Mouse (Mus musculus) left cerebral cortex, postnatal 25 days (tissue): ENCODE measurements around the gene Uggt1. TPM values are rescaled to one million over a fixed set of nuclear protein-coding genes. Genes with fewer than 3 reads are reported as not detected.

Experiments
- DNase-seq, 2 experiments: peaks; one replicate each; pipeline ENCODE4 v3.0.0; 2022; ENCODE audit warnings: low spot score in 2 of 2, mixed read lengths in 1 of 2
- intact Hi-C: fragments of 180-260 bp; cut with DNase I; formaldehyde crosslinking; loops from one replicate; pipeline ENCODE4 v1.15.1; 2025
- total RNA-seq, 2 experiments: library from RNA; stranded (reverse); gene quantifications; 2 replicates each; pipeline ENCODE4 v1.2.3; 2021

Gene Uggt1
- total RNA-seq, 2 experiments from 2014 or later, result 48.7 to 51.7 TPM

DNA sequence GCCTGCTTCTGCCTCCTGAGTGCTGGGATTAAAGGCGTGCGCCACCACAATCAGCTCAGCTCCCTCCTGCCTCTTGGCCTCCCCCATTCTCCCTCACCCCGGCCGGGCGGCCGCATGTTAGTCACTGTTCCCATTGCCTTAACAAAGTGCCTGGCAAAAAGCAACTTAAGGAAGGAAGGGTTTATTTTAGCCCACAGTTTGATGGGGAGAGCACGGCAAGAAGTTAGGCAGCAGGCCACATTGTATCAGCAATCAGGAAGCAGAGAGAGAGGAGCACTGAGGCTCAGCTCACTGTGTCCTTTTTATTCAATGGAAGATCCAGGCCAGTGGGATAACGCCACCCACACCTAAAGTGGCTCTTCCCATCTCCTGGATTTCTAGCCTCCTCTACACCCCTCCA, 114.6 kb downstream of the Uggt1 start:
- DNase-seq, result no peak
- intact Hi-C loops, result no loop called here

- intact Hi-C loops, result no loop called here
- no peak for DNase-seq
These were observed 115.4 kb downstream of the Uggt1 start for GRCm38 (mm10) chr1:36129126-36129525.

DNA sequence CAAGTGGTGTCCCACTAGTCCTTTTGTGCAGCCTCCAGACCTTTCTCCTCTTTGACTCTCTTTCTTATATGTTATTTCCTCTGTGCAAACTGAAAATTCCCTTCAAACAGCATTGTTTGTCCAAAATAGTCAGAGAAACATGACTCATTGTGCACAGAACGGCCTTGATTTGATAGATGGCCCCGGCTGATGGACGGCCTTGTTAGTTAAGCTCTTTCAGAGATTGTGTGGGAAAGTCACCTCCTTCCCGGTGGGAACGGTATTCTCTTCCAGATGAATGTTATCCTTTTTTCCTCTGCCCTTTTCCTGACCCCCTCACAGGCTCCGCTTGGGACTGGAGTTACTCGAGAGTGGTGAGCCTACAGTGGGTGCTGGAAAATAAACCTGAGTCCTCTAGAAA, 119.4 kb downstream of the Uggt1 start:
- intact Hi-C loops, result no loop called here
- no peak for DNase-seq

- intact Hi-C loops, result no loop called here
- DNase-seq, result no peak
These were observed 123.3 kb downstream of the Uggt1 start for GRCm38 (mm10) chr1:36121172-36121571.

DNA sequence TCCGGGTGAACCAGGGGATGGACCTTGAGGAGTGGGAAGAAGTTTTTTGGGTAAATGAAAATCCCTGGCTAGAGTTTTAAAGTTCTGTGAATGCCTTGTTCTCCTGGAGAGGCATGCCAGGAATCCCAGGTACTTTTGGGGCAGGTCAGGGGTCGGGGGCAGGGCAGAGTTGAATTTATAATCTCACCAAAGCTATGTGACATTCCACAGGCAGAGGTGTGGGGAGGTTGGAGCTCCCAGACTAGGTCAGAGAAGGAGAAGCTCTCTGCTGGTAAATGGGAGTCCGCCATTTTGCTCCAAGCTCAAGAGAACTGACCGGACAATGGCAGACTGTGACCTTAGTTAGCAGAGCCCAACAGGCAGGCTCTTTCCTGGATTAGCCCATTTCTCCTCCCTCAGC, 125.1 kb downstream of the Uggt1 start:
- intact Hi-C loops, result no loop called here
- DNase-seq, result no peak

DNA sequence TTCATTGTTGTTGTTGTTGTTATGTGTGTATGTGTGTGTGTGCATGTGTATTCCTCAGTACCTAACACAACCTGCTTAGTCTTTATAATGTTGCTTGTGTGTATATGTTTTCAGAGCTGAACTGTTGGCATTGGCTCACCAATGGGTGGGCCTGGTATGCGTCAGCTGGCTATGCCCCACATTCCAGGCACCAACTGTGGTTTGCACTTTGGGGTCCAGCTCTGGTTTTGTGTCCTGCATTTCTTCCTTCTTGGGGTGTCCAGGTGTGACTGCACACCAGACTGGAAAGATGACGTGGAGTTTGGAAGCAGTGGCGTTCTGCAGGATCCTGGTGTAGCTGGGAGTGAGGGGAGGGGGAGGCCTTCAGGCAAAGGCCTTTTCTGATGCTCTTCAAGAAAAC, 125.6 kb downstream of the Uggt1 start:
- intact Hi-C loops, result no loop called here
- no peak for DNase-seq

GRCm38 (mm10) chr1:36118061-36118685, 126.3 kb downstream of the Uggt1 start:
- intact Hi-C loops, result no loop called here
- no peak for DNase-seq

GRCm38 (mm10) chr1:36116488-36116887, 128.0 kb downstream of the Uggt1 start:
- intact Hi-C loops, result no loop called here
- no peak for DNase-seq

DNA sequence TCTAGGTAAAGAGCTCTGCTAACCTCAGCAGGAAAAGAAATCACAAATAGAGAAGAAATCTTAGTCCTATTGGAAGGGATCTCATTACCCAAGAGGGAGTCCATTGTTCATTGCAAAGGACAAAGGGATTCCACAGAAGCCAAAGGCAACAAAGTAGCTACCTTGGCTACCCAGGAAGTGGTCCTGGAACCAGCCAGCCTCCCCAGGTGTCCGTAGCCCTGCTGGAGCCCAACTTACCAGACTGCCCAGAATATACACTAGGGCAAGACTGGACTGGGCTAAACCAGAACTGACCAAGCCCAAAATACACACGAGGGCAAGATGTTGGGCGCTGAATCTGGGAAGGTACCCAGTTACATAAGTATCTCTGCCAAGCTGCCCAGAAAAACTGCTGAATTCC, 129.7 kb downstream of the Uggt1 start:
- no peak for DNase-seq
- intact Hi-C loops, result no loop called here

- intact Hi-C loops, result no loop called here
- no peak for DNase-seq
These were observed 130.8 kb downstream of the Uggt1 start for GRCm38 (mm10) chr1:36113670-36114069.

DNA sequence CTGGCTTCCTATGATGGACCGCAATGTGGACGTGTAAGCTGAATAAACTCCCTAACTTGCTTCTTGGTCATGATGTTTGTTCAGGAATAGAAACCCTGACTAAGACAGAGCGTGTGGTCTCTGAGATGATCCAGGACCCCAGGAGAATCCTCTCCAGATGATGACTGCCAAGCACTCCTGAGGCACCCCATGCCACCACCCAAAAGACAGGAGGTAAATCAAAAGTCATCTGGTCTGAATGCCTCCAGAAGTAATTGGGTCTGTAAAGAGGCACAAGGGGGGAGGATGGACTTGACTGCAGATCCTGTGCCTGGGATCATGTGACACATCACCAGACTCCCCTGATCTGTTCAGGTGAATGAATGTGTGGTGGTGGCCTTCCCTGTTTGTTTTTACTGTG, 131.9 kb downstream of the Uggt1 start:
- DNase-seq, result no peak
- intact Hi-C loops, result no loop called here

GRCm38 (mm10) chr1:36109987-36110386, 134.5 kb downstream of the Uggt1 start:
- DNase-seq, result no peak
- intact Hi-C loops, result no loop called here

GRCm38 (mm10) chr1:36105917-36106706, 138.4 kb downstream of the Uggt1 start:
- no peak for DNase-seq
- intact Hi-C loops, result no loop called here

GRCm38 (mm10) chr1:36100371-36100770, 144.1 kb downstream of the Uggt1 start:
- no peak for DNase-seq
- intact Hi-C loops, result no loop called here

DNA sequence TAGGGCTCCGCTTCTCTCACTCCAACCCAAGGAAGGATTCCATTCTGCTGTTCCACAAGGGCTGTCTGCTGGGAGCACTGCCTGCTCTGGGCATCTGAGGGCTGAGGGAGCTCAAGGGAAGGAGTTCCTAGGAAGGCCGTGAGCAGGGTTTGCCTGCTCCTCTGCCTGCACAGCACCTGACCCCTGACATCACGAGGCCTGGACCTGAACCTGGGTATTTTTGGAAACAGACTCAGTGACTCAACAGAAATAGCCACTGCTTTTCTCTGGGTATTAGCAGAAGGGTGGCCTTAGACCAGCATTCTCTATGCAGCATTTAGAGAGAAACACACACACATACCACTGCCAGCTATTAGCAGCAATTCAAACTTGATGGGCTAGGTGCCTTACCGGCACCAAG, 146.1 kb downstream of the Uggt1 start:
- no peak for DNase-seq
- intact Hi-C loops, result no loop called here

DNA sequence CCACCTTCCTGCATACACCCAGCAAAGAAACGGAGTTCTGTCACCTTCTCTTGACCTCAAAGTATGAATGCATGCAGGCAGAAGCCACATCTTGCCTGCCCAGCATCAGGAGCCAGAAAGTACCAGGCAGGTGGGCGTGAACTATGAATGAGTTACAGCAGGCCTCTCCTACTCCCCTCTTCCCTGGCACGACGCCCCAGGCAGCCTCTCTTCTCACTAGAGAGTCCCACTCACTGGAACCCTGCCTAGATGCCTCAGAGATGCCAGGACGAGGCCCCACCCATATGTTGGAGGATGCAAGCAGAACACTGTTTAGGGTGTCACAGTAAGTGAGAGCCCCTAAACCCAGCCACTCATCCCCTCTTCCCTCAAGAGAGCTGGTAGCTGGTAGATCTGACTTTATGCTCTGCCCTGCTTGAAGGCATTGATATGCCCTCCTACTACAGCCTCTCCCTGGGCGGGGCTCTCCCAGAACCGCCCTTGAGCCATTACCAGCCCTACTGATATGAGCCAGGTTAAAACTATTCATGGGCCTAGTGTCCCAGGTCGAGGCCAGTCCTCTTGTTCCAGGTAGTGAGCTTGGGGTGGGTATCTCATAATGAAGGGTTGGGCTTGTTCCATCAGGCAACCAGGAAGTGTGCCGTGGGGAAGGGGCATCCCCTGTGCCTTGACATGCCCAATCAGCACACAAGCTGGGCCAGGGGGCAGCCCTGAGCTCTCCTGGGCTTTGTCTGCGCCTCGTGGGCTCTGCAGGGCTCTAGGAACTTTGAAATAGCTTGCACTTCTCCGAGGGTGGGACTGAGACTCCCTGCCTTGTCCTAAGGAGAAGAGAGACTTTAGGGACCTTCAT, 148.9 kb downstream of the Uggt1 start:
- DNase-seq, result peak; percentile 84 to 99
- intact Hi-C loops, result no loop called here

- intact Hi-C loops, result no loop called here
- DNase-seq, result no peak
These were observed 150.8 kb downstream of the Uggt1 start for GRCm38 (mm10) chr1:36093741-36094140.

DNA sequence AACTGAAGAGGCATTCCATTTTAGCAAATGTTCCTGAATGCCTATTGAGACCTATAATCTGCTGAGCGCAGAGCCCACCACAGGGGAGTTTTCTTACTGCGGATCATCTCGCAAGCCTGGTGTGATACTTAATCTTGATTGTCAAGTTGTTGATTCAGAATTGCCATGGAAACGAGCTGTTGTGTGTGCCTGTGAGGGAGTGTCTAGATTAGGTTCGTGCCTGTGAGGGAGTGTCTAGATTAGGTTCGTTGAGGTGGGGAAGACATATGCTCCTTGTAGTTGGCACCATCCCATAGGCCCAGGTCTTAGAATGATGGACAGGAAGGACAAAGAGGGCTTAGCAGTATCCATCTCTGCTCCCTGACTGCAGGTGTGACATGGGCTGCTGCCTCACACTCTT, 153.3 kb downstream of the Uggt1 start:
- no peak for DNase-seq
- intact Hi-C loops, result no loop called here

DNA sequence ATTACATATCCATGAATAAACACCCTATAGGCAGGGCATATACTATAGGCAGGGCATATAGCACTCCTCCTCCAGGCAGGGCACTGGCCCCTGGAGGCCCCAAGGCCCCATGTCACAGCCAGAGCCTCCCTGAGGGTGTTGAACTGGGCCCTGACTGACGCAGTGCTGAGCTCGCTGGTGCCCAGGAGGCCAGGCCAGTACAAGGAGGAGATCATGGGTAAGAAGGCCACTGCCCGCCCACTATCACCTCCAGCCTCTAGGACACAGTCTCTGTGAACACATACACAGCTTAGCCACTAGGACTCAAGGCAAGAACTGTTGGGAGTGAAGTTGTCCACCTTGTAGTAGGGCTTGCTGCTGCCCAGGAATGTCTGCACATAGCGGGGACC, 153.8 kb downstream of the Uggt1 start:
- intact Hi-C loops, result no loop called here

More for the DNA sequence above, 153.8 kb downstream of the Uggt1 start:
- no peak for DNase-seq
